Mouse (Mus musculus) lung, adult 18-20 months (tissue): ENCODE data around the gene Ift20.
"Not testable (repeated sequence)": the region's sequence is repeated elsewhere in the genome, so short reads cannot be mapped to it uniquely, and the experiment has no call there.

Experiments used
- DNase-seq, 2 experiments: peaks; one replicate each; pipeline ENCODE4 v3.0.0; 2022; ENCODE audit warnings: mixed read lengths in 2 of 2

The Ift20 gene

GRCm38 (mm10) chr11:78523241-78523955 lies 12.8 kb upstream of the Ift20 start:
- peak; percentile 75 to 84 for DNase-seq

- DNase-seq, result peak; percentile 60 to 72
Observed at GRCm38 (mm10) chr11:78524838-78525237, 11.3 kb upstream of the Ift20 start.

- DNase-seq, result no peak
Observed at GRCm38 (mm10) chr11:78528714-78529113, 7.4 kb upstream of the Ift20 start.

GRCm38 (mm10) chr11:78530001-78530400 lies 6.2 kb upstream of the Ift20 start:
- DNase-seq, result no peak

- peak in 1 of 2 experiments; percentile 33 for DNase-seq
Observed at GRCm38 (mm10) chr11:78531046-78531445, 5.1 kb upstream of the Ift20 start.

- DNase-seq, result not testable (repeated sequence)
Observed at GRCm38 (mm10) chr11:78531515-78531914, 4.6 kb upstream of the Ift20 start.

GRCm38 (mm10) chr11:78534516-78534915 lies 1.6 kb upstream of the Ift20 start:
- no peak for DNase-seq

GRCm38 (mm10) chr11:78535376-78536079 lies 633 bp upstream of the Ift20 start:
- DNase-seq, result peak; percentile 63 to 85

GRCm38 (mm10) chr11:78536690-78537084 lies 526 bp downstream of the Ift20 start:
- no peak for DNase-seq

GRCm38 (mm10) chr11:78540358-78540757 lies 4.2 kb downstream of the Ift20 start:
- peak; percentile 68 to 73 for DNase-seq

GRCm38 (mm10) chr11:78544449-78545111 lies 8.4 kb downstream of the Ift20 start:
- DNase-seq, result no peak

- DNase-seq, result no peak
Observed at GRCm38 (mm10) chr11:78545181-78545580, 9.0 kb downstream of the Ift20 start.

- DNase-seq, result no peak
Observed at GRCm38 (mm10) chr11:78547718-78548460, 11.7 kb downstream of the Ift20 start.

GRCm38 (mm10) chr11:78549491-78549987 lies 13.4 kb downstream of the Ift20 start:
- DNase-seq, result no peak

GRCm38 (mm10) chr11:78550168-78551058 lies 14.3 kb downstream of the Ift20 start, which contains the start of gene Tmem97:
Tmem97 (minus strand) TSS chr11:78550777.
- DNase-seq, result peak; percentile 97

- no peak for DNase-seq
Observed at GRCm38 (mm10) chr11:78551059-78551398, 14.9 kb downstream of the Ift20 start.

- DNase-seq, result no peak
Observed at GRCm38 (mm10) chr11:78555623-78556022, 19.5 kb downstream of the Ift20 start.

GRCm38 (mm10) chr11:78556070-78556469 lies 19.9 kb downstream of the Ift20 start:
- no peak for DNase-seq

GRCm38 (mm10) chr11:78557241-78557640 lies 21.1 kb downstream of the Ift20 start:
- no peak for DNase-seq

GRCm38 (mm10) chr11:78560447-78560846 lies 24.3 kb downstream of the Ift20 start:
- peak; percentile 57 to 77 for DNase-seq

- peak; percentile 44 to 69 for DNase-seq
Observed at GRCm38 (mm10) chr11:78566775-78567174, 30.6 kb downstream of the Ift20 start.

- no peak for DNase-seq
Observed at GRCm38 (mm10) chr11:78567614-78568013, 31.5 kb downstream of the Ift20 start.
